Mouse (Mus musculus) stomach, postnatal 0 days (tissue): Measurements from ENCODE around the gene Tor2a.

Experiments used
- CTCF ChIP-seq: IDR thresholded peaks from 2 replicates; pipeline ENCODE4 v1.5.1; 2016; ENCODE audit warnings: antibody characterized with exemption, low read depth, mild to moderate bottlenecking, moderate library complexity
- EP300 ChIP-seq: optimal IDR thresholded peaks from 2 replicates; pipeline ENCODE3; 2016; ENCODE audit warnings: antibody characterized with exemption

DNA sequence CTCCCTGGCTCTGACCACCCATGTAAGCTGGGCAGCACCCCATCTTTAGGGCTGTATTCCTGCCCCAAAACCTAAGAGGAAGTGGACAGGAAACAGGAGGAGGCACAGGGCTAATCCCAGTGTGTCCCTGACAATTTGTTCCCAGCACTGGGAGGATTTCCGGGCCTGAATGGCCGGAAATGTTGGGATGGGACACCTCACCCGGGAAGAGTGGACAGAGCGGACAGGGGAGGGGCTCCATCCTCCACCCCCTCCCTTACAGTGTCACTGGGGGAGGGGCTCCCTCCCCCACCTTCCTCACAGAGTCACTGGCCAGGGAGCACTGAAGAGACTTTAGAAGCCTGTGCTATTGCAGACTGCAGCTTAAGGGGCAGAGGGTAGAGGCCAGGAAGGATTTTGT, 22.1 kb upstream of the Tor2a start:
- TF ChIP-seq CTCF (no peak), EP300 (no peak)
